ENCODE assay signal across 9 mouse cellular contexts in the genomic region with DNA sequence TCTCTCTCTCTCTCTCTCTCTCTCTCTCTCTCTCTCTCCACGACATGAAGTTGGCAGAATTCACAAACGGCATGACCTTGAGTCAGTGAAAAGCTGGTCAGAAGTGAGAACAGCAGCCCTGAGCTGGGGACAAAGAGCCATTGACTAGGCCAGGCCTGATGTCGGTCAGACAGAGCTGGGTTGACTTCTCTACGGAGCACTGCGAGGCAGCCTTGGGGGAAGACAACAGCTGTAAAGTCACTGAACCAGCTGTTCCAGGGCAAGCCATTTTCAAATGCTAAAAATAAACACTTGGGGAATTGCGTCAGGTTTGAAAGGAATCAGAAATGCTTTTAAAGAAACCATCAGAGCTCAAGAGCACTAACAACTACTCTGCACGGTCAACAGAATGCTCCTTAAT. TPM values are rescaled to one million over a fixed set of nuclear protein-coding genes. Genes with fewer than 3 reads are reported as not detected.
DNase-seq lines count a peak whose midpoint lies in the region; ATAC-seq and TF ChIP-seq lines count a peak whose summit lies in the region.
"Had no signal": no experiment of that assay in that cellular context is flagged by ENCODE, and none has a peak within 500 bp of the region (broad histone marks: within the 10 kb centered on the region; RNA-seq: fewer than 3 reads in every experiment).

No protein-coding gene starts in this region.

- peaks cover 33% of the 10 kb centered on the region for H3K4me1 ChIP-seq in intestine, embryonic 16.5 days (ENCODE audit: control insufficient read depth, insufficient read depth, low read length)
- peaks cover 5% of the 10 kb centered on the region for H3K4me1 ChIP-seq in testis, adult 2 months (ENCODE audit: control insufficient read depth, insufficient read depth, low read length)

- no peaks in the 10 kb centered on the region for H3K36me3 ChIP-seq in intestine, embryonic 16.5 days (ENCODE audit: control insufficient read depth, insufficient read depth, low read length)
- H3K36me3 ChIP-seq in testis, adult 2 months (ENCODE audit: control insufficient read depth, insufficient read depth, low read length) = no peaks in the 10 kb centered on the region
- H3K36me3 ChIP-seq: liver, embryonic 13.5 days had no signal

- no peak for TF ChIP-seq CTCF in testis, adult 2 months (IDR thresholded peaks at IDR 0.05; ENCODE audit: control insufficient read depth, insufficient read depth, insufficient replicate concordance, low read depth, low read length)

- H3K9me3 ChIP-seq in intestine, embryonic 16.5 days (ENCODE audit: control insufficient read depth, low read length) = no peaks in the 10 kb centered on the region
- H3K9me3 ChIP-seq: liver, embryonic 13.5 days had no signal

- H3K4me2 ChIP-seq in intestine, embryonic 16.5 days (ENCODE audit: low read depth, low read length) = no peak overlapping the region
- H3K4me2 ChIP-seq: liver, embryonic 13.5 days had no signal

- DNase-seq in adrenal gland, adult (ENCODE audit: inconsistent age in 2 of 2, low spot score in 1 of 2) = peak; percentile 62 to 83
- no peak for DNase-seq in adrenal gland, postnatal 4 days (ENCODE audit: low spot score in 2 of 2)
- DNase-seq in retina, embryonic 14.5 days (ENCODE audit: low spot score) = peak; percentile 27
- no peak for DNase-seq in retina, postnatal 1 day
- DNase-seq in spleen, postnatal 10 days (ENCODE audit: low spot score in 2 of 2) = no peak
- DNase-seq: liver, embryonic 13.5 days had no signal

- peak; percentile 62; the same call in 1 of the 2 replicates for ATAC-seq in intestine, embryonic 16.5 days
- no peak for ATAC-seq in CD4-positive, CD25-positive, alpha-beta regulatory T cell, adult 4 months

- H3K27me3 ChIP-seq in intestine, embryonic 16.5 days (replicated peaks; ENCODE audit: control insufficient read depth, insufficient read depth, low read length) = no peaks in the 10 kb centered on the region
- H3K27me3 ChIP-seq in testis, adult 2 months (ENCODE audit: control insufficient read depth, insufficient read depth, low read length) = no peaks in the 10 kb centered on the region
- H3K27me3 ChIP-seq: liver, embryonic 13.5 days had no signal

- H3K27ac ChIP-seq in intestine, embryonic 16.5 days (ENCODE audit: low read length) = peak overlapping the region; percentile 63; the same call in 1 of the 2 replicates
- H3K27ac ChIP-seq in testis, adult 2 months (ENCODE audit: control insufficient read depth, insufficient read depth, low read depth, low read length) = peak overlapping the region; percentile 50; the same call in 1 of the 2 replicates
- H3K27ac ChIP-seq: liver, embryonic 13.5 days had no signal

- no peak overlapping the region for H3K9ac ChIP-seq in intestine, embryonic 16.5 days (ENCODE audit: low read depth, low read length)
- H3K9ac ChIP-seq: liver, embryonic 13.5 days had no signal

- WGBS in intestine, embryonic 16.5 days = 40% methylated on average over 7 of the region's 7 CpGs

- H3K4me3 ChIP-seq in intestine, embryonic 16.5 days (ENCODE audit: low read length) = no peak overlapping the region
- no peak overlapping the region for H3K4me3 ChIP-seq in testis, adult 2 months (ENCODE audit: control insufficient read depth, low read depth, low read length)
- H3K4me3 ChIP-seq: liver, embryonic 13.5 days had no signal

- TF ChIP-seq POLR2A in testis, adult 2 months (IDR thresholded peaks at IDR 0.05; ENCODE audit: control insufficient read depth, low read depth, low read length) = no peak

RNA-seq across cellular contexts. Expression of a gene that starts 13.2 kb away (rescaled TPM):
- total RNA-seq in adrenal gland, postnatal 4 days (2021) = 10 to 100 TPM; 75.9 to 87.0 TPM
- 12.9 and 13.5 TPM in 2 replicates for polyA plus RNA-seq in intestine, embryonic 16.5 days (2015; fragmentation: Nextera tagmentation; extraction: Ambion mirVana)
- 3.6 and 4.3 TPM in 2 replicates for polyA plus RNA-seq in testis, adult 2 months (2012; rRNA removed)
- polyA plus RNA-seq in CD4-positive, CD25-positive, alpha-beta regulatory T cell, adult 4 months (2017; shearing (Covaris generic)) = 10 to 100 TPM in 1 of 2 experiments, 1 to 10 TPM in 1; 9.1 to 13.0 TPM

RNA-seq across cellular contexts. Expression of a gene that starts 58.4 kb away (rescaled TPM):
- 10 to 100 TPM; 48.8 to 53.0 TPM for total RNA-seq in adrenal gland, postnatal 4 days (2021)
- 39.1 and 53.0 TPM in 2 replicates for polyA plus RNA-seq in intestine, embryonic 16.5 days (2015; fragmentation: Nextera tagmentation; extraction: Ambion mirVana)
- polyA plus RNA-seq in testis, adult 2 months (2012; rRNA removed) = 11.8 and 15.2 TPM in 2 replicates
- 10 to 100 TPM; 41.3 to 42.7 TPM for polyA plus RNA-seq in CD4-positive, CD25-positive, alpha-beta regulatory T cell, adult 4 months (2017; shearing (Covaris generic))

Comparison
In these comparisons a context has a peak if more than half of its experiments do, and no peak if none do; other contexts are left out.
1. DNase-seq: peak in adrenal gland, adult (2 of 2) and retina, embryonic 14.5 days (single experiment); none in adrenal gland, postnatal 4 days (0 of 2), retina, postnatal 1 day (single experiment) and spleen, postnatal 10 days (0 of 2).